ENCODE assay signal across 8 mouse cellular contexts in the genomic region with DNA sequence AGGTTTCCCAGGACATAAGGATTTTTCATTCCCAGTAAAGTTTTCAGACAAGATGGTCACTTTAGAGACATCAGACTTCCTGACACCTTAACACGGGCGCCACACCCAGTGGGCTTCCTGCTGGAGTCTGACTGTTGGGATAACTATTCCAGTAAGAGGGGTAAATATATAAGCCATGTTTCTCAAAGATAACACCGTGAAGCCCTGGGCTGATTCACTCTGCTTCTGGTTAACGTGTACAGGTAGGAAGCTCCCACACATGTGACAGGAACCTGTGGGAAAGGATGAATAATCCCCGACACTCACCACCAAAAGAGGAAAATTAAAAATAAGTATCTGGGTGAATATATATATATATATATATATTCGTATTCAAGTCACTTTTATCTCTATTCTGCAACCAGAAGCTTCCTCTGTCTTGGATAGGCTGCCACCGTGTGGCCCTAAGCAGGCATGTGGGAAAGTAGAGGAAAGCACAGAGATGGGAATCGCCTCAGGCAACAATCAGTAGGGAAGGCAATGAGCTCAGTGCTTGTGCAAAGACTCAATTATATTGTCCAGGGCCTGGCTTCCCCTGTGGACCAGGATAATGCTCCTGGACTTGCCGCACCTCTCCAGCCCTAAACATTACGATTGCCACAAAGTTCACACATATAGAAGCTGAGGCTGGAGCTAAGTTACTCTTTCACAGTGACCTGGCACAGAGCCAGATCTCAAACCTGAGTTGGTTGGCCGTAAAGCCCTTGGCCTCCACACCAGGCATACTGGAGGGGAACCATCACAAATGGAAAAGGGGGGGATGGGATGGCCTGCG.
DNase-seq lines count a peak whose midpoint lies in the region; ATAC-seq lines count a peak whose summit lies in the region.

No protein-coding gene starts in this region.

- DNase-seq in urinary bladder, adult 18-20 months (ENCODE audit: low spot score in 2 of 2): peak; percentile 50 to 73
- no peak for DNase-seq in urinary bladder, postnatal 10 days (ENCODE audit: low spot score)
- DNase-seq in fibroblast of lung, adult 2 months (ENCODE audit: low read depth): peak; percentile 71
- DNase-seq in neural tube, embryonic 11.5 days (ENCODE audit: low spot score): peak; percentile 78
- DNase-seq in thymus, postnatal 10 days (ENCODE audit: low spot score in 2 of 2): peak; percentile 16 to 44

- no peaks in the 10 kb centered on the region for H3K36me3 ChIP-seq in heart, embryonic 12.5 days
- H3K36me3 ChIP-seq in kidney, embryonic 15.5 days: no peaks in the 10 kb centered on the region
- H3K36me3 ChIP-seq in limb, embryonic 12.5 days: no peaks in the 10 kb centered on the region
- no peaks in the 10 kb centered on the region for H3K36me3 ChIP-seq in neural tube, embryonic 11.5 days (ENCODE audit: control insufficient read depth, insufficient read depth, low read length)

- no peak overlapping the region for H3K9ac ChIP-seq in heart, embryonic 12.5 days
- no peak overlapping the region for H3K9ac ChIP-seq in kidney, embryonic 15.5 days
- H3K9ac ChIP-seq in limb, embryonic 12.5 days (replicated peaks): no peak overlapping the region
- H3K9ac ChIP-seq in neural tube, embryonic 11.5 days (ENCODE audit: low read length): no peak overlapping the region

- H3K4me1 ChIP-seq in heart, embryonic 12.5 days (replicated peaks): peaks cover 15% of the 10 kb centered on the region
- H3K4me1 ChIP-seq in kidney, embryonic 15.5 days: peaks cover 33% of the 10 kb centered on the region
- peaks cover 57% of the 10 kb centered on the region for H3K4me1 ChIP-seq in limb, embryonic 12.5 days (replicated peaks)
- H3K4me1 ChIP-seq in neural tube, embryonic 11.5 days (ENCODE audit: control insufficient read depth, insufficient read depth, low read length): no peaks in the 10 kb centered on the region

- H3K4me2 ChIP-seq in heart, embryonic 12.5 days: no peak overlapping the region
- H3K4me2 ChIP-seq in kidney, embryonic 15.5 days: no peak overlapping the region
- H3K4me2 ChIP-seq in limb, embryonic 12.5 days: no peak overlapping the region
- H3K4me2 ChIP-seq in neural tube, embryonic 11.5 days (ENCODE audit: low read depth): no peak overlapping the region

- H3K9me3 ChIP-seq in heart, embryonic 12.5 days (replicated peaks): no peaks in the 10 kb centered on the region
- no peaks in the 10 kb centered on the region for H3K9me3 ChIP-seq in kidney, embryonic 15.5 days (replicated peaks)
- no peaks in the 10 kb centered on the region for H3K9me3 ChIP-seq in limb, embryonic 12.5 days
- no peaks in the 10 kb centered on the region for H3K9me3 ChIP-seq in neural tube, embryonic 11.5 days (ENCODE audit: control insufficient read depth, low read length)

- 42% methylated on average over 12 of the region's 12 CpGs for WGBS in heart, embryonic 12.5 days
- 39% methylated on average over 12 of the region's 12 CpGs for WGBS in kidney, embryonic 15.5 days
- 42% methylated on average over 12 of the region's 12 CpGs for WGBS in limb, embryonic 12.5 days
- 63% methylated on average over 12 of the region's 12 CpGs for WGBS in neural tube, embryonic 11.5 days

- no peak overlapping the region for H3K27ac ChIP-seq in heart, embryonic 12.5 days (ENCODE audit: poor library complexity, severe bottlenecking)
- H3K27ac ChIP-seq in kidney, embryonic 15.5 days: 0 out of 2 replicates have a peak overlapping the region, but pooled peaks have one; percentile 6
- peak overlapping the region; percentile 83 for H3K27ac ChIP-seq in limb, embryonic 12.5 days
- H3K27ac ChIP-seq in neural tube, embryonic 11.5 days (ENCODE audit: low read depth, low read length): no peak overlapping the region

- H3K4me3 ChIP-seq in heart, embryonic 12.5 days: no peak overlapping the region
- H3K4me3 ChIP-seq in kidney, embryonic 15.5 days (replicated peaks): no peak overlapping the region
- no peak overlapping the region for H3K4me3 ChIP-seq in limb, embryonic 12.5 days (replicated peaks)
- H3K4me3 ChIP-seq in neural tube, embryonic 11.5 days (ENCODE audit: low read depth, low read length): no peak overlapping the region

- peaks cover 9% of the 10 kb centered on the region; the same call in 1 of the 2 replicates for H3K27me3 ChIP-seq in heart, embryonic 12.5 days (replicated peaks)
- peaks cover 21% of the 10 kb centered on the region; the same call in 1 of the 2 replicates for H3K27me3 ChIP-seq in kidney, embryonic 15.5 days
- H3K27me3 ChIP-seq in limb, embryonic 12.5 days: no peaks in the 10 kb centered on the region
- H3K27me3 ChIP-seq in neural tube, embryonic 11.5 days (ENCODE audit: control insufficient read depth, insufficient read depth, low read length): no peaks in the 10 kb centered on the region

- 0 out of 2 replicates have a peak, but pooled peaks have one; percentile 51 for ATAC-seq in heart, embryonic 12.5 days (ENCODE audit: insufficient number of reproducible peaks, low FRiP score)
- peak; percentile 76 for ATAC-seq in kidney, embryonic 15.5 days (replicated peaks; ENCODE audit: low FRiP score)
- ATAC-seq in limb, embryonic 12.5 days (ENCODE audit: insufficient number of reproducible peaks, insufficient read depth, low FRiP score, low TSS enrichment, low read depth): peak; percentile 52; the same call in 1 of the 2 replicates
- peak; percentile 72 for ATAC-seq in neural tube, embryonic 11.5 days (ENCODE audit: insufficient read depth, low FRiP score, low TSS enrichment)

Comparison
In these comparisons a context has a peak if more than half of its experiments do, and no peak if none do; other contexts are left out.
1. H3K27ac ChIP-seq: peak in kidney, embryonic 15.5 days (single experiment) and limb, embryonic 12.5 days (single experiment); none in heart, embryonic 12.5 days (single experiment) and neural tube, embryonic 11.5 days (single experiment).
2. Peak in every context shown above with its lines, with median percentiles within 50 percentile points of each other: ATAC-seq.